Mouse (Mus musculus): Measurements from ENCODE around the gene Pskh1. TPM values are rescaled to one million over a fixed set of nuclear protein-coding genes. Genes with fewer than 3 reads are reported as not detected.

The Pskh1 gene
- polyA plus RNA-seq, 1 experiment from 2014 or later = 13.6 TPM

DNA sequence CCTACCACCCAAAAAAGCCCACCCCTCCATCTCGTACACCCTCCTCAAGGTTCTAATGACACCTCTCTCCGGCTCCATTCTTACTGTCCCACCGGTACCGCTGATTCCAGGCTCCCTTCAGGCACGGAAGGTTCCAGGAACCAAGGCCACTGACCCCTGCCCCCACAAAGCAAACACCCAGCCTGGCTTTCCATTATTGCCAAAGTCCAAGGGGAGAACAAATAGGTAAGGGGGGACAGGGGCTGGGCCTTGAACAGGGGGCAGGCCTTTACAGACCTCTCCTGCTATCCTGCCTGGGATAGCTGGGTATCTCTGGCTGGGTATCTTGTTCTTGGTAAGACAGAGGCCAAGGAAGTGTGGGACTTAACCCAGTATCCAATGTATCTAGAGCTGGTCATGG, 42.3 kb downstream of the Pskh1 start:
- peaks cover 3% of the 10 kb centered on the region for H3K4me1 ChIP-seq (ENCODE audit: control insufficient read depth, insufficient read depth, low read length)
- H3K9ac ChIP-seq (ENCODE audit: low read length) = no peak overlapping the region
- no peak overlapping the region for H3K27ac ChIP-seq (ENCODE audit: low read depth, low read length)
- ATAC-seq (ENCODE audit: low FRiP score) = no peak
- WGBS = 93% methylated on average over 5 of the region's 5 CpGs
- no peaks in the 10 kb centered on the region for H3K27me3 ChIP-seq (ENCODE audit: control insufficient read depth, insufficient read depth, low read length)
- no peaks in the 10 kb centered on the region for H3K9me3 ChIP-seq (ENCODE audit: control insufficient read depth, low read length)
- H3K36me3 ChIP-seq (ENCODE audit: control insufficient read depth, insufficient read depth, low read length) = no peaks in the 10 kb centered on the region
- no peak overlapping the region for H3K4me2 ChIP-seq
- no peak overlapping the region for H3K4me3 ChIP-seq (ENCODE audit: low read depth, low read length)
- no peak for DNase-seq (ENCODE audit: low spot score, missing footprints)

DNA sequence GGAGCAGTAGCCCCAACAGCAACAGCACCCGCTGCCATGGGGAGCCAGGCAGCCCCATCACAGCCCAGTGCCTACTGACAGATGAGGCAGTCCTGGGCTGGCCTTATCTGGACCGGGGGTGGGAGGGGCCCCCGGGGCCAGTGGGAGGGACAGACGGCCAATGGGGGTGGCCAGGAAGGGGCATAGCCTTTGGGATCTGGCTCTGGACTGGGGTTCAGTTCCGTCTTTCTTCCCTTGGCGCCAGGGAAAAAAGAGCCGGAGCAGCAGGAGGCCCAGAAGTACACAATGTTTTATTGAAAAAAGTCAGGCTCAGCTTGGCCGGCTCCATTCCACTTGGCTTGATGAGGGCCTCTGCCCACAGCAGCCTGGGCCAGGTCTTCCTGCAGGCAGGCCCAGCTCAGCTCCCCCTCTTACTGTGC, 43.1 kb downstream of the Pskh1 start, which contains the start of gene Lcat:
TSS of gene Lcat (minus strand) at position 62 of the 419 bp plus-strand sequence.
- Histone ChIP-seq H3K27me3 (ENCODE audit: control insufficient read depth, insufficient read depth, low read length) (no peaks in the 10 kb centered on the region), H3K9me3 (ENCODE audit: control insufficient read depth, low read length) (no peaks in the 10 kb centered on the region), H3K4me1 (ENCODE audit: control insufficient read depth, insufficient read depth, low read length) (no peaks in the 10 kb centered on the region), H3K36me3 (ENCODE audit: control insufficient read depth, insufficient read depth, low read length) (no peaks in the 10 kb centered on the region), H3K9ac (ENCODE audit: low read length) (no peak within 1 kb of the TSS), H3K27ac (ENCODE audit: low read depth, low read length) (no peak within 1 kb of the TSS), H3K4me3 (ENCODE audit: low read depth, low read length) (no peak within 1 kb of the TSS), H3K4me2 (no peak within 1 kb of the TSS)
- DNase-seq (ENCODE audit: low spot score, missing footprints) (peak; percentile 6), ATAC-seq (ENCODE audit: low FRiP score) (no peak)
- WGBS = 79% methylated on average over 8 of the region's 8 CpGs

DNA sequence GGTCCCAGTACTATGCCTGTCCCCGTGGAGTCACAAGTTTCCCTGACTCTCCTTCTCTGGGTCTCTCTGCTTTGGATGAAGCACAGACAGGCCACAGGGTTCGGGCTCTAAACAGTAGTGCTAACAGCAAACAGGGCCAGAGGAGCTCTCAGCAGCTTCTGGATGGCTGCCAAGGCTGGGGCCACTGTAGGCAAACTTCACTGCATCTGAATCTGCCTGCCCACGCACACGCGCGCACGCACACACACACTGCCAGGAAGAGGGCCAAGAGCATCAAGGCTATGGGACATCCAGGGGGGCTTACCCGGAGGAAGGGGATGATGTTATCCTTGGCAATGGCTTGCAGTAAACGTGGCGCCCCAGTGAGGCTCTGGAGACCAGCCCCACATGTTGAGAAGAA, 49.1 kb downstream of the Pskh1 start:
- Histone ChIP-seq H3K4me1 (ENCODE audit: control insufficient read depth, insufficient read depth, low read length) (no peaks in the 10 kb centered on the region), H3K4me2 (no peak overlapping the region), H3K36me3 (ENCODE audit: control insufficient read depth, insufficient read depth, low read length) (no peaks in the 10 kb centered on the region), H3K9me3 (ENCODE audit: control insufficient read depth, low read length) (no peaks in the 10 kb centered on the region), H3K27ac (ENCODE audit: low read depth, low read length) (no peak overlapping the region), H3K4me3 (ENCODE audit: low read depth, low read length) (no peak overlapping the region), H3K27me3 (ENCODE audit: control insufficient read depth, insufficient read depth, low read length) (no peaks in the 10 kb centered on the region), H3K9ac (ENCODE audit: low read length) (no peak overlapping the region)
- 91% methylated on average over 10 of the region's 10 CpGs for WGBS
- DNase-seq (ENCODE audit: low spot score, missing footprints) (peak; percentile 53), ATAC-seq (ENCODE audit: low FRiP score) (no peak)

DNA sequence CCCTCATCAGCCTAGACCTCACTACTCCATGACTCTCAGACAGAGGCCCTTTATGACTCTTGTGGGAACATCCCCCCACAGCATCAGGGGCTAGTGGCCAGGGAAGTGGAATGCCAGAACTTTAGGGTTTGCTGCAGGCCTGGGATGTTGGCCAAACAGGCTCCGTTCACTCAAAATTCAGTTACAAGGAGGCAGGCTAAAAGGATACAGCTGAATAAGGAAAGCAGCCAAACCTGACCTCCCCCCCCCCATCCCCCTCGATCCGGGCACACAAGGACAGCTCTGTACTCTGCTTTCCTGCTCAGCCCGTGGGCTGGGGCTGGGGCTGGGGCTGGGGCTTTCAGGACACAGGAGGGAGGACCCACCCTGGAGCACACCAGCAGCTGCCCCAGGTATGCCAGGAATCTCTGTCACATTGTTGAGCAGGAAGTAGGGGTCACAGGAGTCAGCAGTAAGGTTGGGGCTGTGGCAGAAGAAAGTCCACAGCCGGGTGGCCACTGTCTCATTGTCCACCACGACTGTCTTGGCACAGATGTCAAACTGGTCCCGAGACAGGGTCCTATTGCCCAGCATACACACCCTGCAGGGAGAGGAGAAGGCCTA, 50.9 kb downstream of the Pskh1 start:
- H3K36me3 ChIP-seq (ENCODE audit: control insufficient read depth, insufficient read depth, low read length) = no peaks in the 10 kb centered on the region
- 67% methylated on average over 7 of the region's 7 CpGs for WGBS

DNA sequence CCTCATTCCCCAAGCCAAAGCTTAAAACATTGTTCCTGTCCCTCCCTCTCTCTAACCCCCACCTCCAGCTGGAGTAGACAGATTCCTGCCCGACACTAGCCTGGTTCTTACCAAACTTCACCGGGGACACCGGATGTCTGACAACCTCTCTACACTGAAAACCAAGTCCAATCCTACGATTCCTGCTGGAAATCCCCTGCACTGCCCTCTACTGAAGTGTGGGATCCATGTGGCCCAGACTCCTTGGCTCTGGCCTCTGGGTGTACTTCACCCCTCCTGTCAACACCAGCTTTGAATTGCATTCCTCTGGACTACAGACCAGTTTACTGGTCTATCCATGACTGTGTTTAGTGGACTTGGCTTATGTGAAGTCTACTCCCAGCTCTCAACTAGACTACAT, 56.3 kb downstream of the Pskh1 start:
- Histone ChIP-seq H3K4me2 (no peak overlapping the region), H3K4me1 (ENCODE audit: control insufficient read depth, insufficient read depth, low read length) (no peaks in the 10 kb centered on the region), H3K9me3 (ENCODE audit: control insufficient read depth, low read length) (no peaks in the 10 kb centered on the region), H3K27ac (ENCODE audit: low read depth, low read length) (no peak overlapping the region), H3K4me3 (ENCODE audit: low read depth, low read length) (no peak overlapping the region), H3K9ac (ENCODE audit: low read length) (no peak overlapping the region), H3K27me3 (ENCODE audit: control insufficient read depth, insufficient read depth, low read length) (no peaks in the 10 kb centered on the region), H3K36me3 (ENCODE audit: control insufficient read depth, insufficient read depth, low read length) (no peaks in the 10 kb centered on the region)
- DNase-seq (ENCODE audit: low spot score, missing footprints) (no peak), ATAC-seq (ENCODE audit: low FRiP score) (no peak)
- 92% methylated on average over 4 of the region's 4 CpGs for WGBS

More for the DNA sequence above, 50.9 kb downstream of the Pskh1 start:
- no peaks in the 10 kb centered on the region for H3K27me3 ChIP-seq (ENCODE audit: control insufficient read depth, insufficient read depth, low read length)
- no peak overlapping the region for H3K4me2 ChIP-seq
- no peak overlapping the region for H3K9ac ChIP-seq (ENCODE audit: low read length)
- H3K4me3 ChIP-seq (ENCODE audit: low read depth, low read length) = no peak overlapping the region
- no peak overlapping the region for H3K27ac ChIP-seq (ENCODE audit: low read depth, low read length)
- no peaks in the 10 kb centered on the region for H3K4me1 ChIP-seq (ENCODE audit: control insufficient read depth, insufficient read depth, low read length)
- DNase-seq (ENCODE audit: low spot score, missing footprints) = peak; percentile 17
- no peak for ATAC-seq (ENCODE audit: low FRiP score)
- no peaks in the 10 kb centered on the region for H3K9me3 ChIP-seq (ENCODE audit: control insufficient read depth, low read length)

DNA sequence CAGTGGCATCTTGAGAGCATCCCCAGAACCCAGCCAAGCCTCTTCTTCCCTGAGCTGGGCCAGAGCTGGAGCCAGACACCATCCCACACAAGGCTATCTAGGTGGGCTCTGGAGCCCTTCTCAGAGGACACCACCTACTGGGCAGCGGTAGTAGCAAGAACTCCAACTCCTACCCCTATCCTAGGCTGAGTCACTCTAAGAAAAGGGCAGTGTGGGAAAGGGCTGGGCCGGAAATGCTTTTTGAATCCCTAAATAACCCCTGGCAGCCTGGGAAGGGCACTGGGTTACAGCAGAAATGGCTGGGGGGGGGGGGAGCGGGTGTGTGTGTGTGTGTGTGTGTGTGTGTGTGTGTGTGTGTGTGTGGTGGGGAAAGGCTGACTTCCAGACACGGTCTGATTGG, 57.6 kb downstream of the Pskh1 start:
- H3K9ac ChIP-seq (ENCODE audit: low read length) = no peak overlapping the region
- H3K27ac ChIP-seq (ENCODE audit: low read depth, low read length) = no peak overlapping the region
- DNase-seq (ENCODE audit: low spot score, missing footprints) (no peak), ATAC-seq (ENCODE audit: low FRiP score) (no peak)
- no peak overlapping the region for H3K4me3 ChIP-seq (ENCODE audit: low read depth, low read length)
- no peaks in the 10 kb centered on the region for H3K9me3 ChIP-seq (ENCODE audit: control insufficient read depth, low read length)
- 84% methylated on average over 3 of the region's 4 CpGs for WGBS
- no peak overlapping the region for H3K4me2 ChIP-seq
- no peaks in the 10 kb centered on the region for H3K36me3 ChIP-seq (ENCODE audit: control insufficient read depth, insufficient read depth, low read length)
- no peaks in the 10 kb centered on the region for H3K27me3 ChIP-seq (ENCODE audit: control insufficient read depth, insufficient read depth, low read length)
- H3K4me1 ChIP-seq (ENCODE audit: control insufficient read depth, insufficient read depth, low read length) = no peaks in the 10 kb centered on the region

DNA sequence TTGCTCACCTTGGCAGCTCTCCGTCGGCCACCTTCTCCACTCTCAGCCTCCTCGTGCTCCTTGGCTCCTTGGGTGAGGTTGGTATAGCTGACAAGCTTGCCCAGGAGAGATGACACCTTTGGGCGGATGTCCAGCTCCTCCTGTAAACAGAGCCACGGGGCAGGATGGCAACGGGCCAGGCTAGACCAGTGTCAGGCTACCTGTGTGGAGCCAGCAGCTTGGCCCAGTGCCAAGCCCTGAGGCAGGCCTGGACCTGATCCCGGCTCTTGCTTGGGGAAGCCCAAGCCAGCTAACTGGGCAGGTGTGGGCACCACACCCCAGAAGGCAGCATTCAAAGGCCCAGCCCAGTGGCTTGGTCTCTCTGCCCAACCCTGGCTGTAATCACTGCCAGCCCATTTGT, 59.1 kb downstream of the Pskh1 start:
- WGBS = 92% methylated on average over 7 of the region's 7 CpGs

DNA sequence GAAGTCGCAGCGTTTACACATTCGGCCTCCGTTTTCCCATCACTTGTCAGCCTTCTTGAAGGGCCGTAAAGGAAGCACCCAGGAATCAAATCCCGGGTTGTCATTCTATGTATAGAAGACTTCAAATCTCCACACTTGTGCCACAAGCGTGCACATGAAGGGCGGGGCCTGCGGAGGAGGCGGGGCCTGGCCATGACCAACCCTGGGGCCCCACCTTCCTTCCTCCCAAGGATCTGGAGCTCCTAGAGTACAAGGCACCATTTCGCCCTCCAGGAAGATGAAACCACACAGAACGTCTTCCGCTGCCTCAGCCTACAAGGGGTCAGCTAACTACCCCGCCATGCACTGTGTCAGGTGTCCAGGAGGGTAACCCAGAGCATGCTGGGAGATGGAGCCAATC, 60.9 kb downstream of the Pskh1 start:
- Histone ChIP-seq H3K4me2 (no peak overlapping the region), H3K27me3 (ENCODE audit: control insufficient read depth, insufficient read depth, low read length) (peaks cover 12% of the 10 kb centered on the region), H3K4me1 (ENCODE audit: control insufficient read depth, insufficient read depth, low read length) (peaks cover 2% of the 10 kb centered on the region), H3K4me3 (ENCODE audit: low read depth, low read length) (no peak overlapping the region), H3K9ac (ENCODE audit: low read length) (no peak overlapping the region), H3K9me3 (ENCODE audit: control insufficient read depth, low read length) (no peaks in the 10 kb centered on the region), H3K36me3 (ENCODE audit: control insufficient read depth, insufficient read depth, low read length) (no peaks in the 10 kb centered on the region), H3K27ac (ENCODE audit: low read depth, low read length) (no peak overlapping the region)
- ATAC-seq (ENCODE audit: low FRiP score) (no peak), DNase-seq (ENCODE audit: low spot score, missing footprints) (no peak)
- WGBS = 72% methylated on average over 14 of the region's 14 CpGs

More for the DNA sequence above, 59.1 kb downstream of the Pskh1 start:
- Histone ChIP-seq H3K4me1 (ENCODE audit: control insufficient read depth, insufficient read depth, low read length) (no peaks in the 10 kb centered on the region), H3K9me3 (ENCODE audit: control insufficient read depth, low read length) (no peaks in the 10 kb centered on the region), H3K27ac (ENCODE audit: low read depth, low read length) (no peak overlapping the region), H3K36me3 (ENCODE audit: control insufficient read depth, insufficient read depth, low read length) (no peaks in the 10 kb centered on the region), H3K9ac (ENCODE audit: low read length) (no peak overlapping the region), H3K4me2 (no peak overlapping the region), H3K27me3 (ENCODE audit: control insufficient read depth, insufficient read depth, low read length) (no peaks in the 10 kb centered on the region), H3K4me3 (ENCODE audit: low read depth, low read length) (no peak overlapping the region)
- no peak for DNase-seq (ENCODE audit: low spot score, missing footprints)
- no peak for ATAC-seq (ENCODE audit: low FRiP score)

DNA sequence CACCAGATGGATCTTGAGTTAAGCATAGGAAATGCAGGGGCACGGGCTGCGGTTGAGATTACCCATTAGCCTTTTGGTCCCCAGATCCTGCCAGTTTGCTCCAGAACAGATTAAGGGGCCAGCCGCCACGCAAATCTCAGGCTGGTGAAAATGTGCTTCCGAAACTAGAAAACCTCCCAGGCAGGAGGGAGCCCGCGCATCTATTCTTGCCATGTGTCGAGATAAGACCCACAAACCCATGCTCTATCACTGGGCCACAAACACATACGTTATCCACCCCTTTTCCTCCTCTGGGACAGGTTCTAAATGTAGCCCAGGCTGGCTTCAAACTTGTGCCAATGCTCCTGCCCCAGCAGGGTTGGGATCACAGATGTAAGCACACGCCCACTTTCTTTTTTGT, 61.3 kb downstream of the Pskh1 start:
- no peak overlapping the region for H3K27ac ChIP-seq (ENCODE audit: low read depth, low read length)
- WGBS = 88% methylated on average over 10 of the region's 10 CpGs
- no peak overlapping the region for H3K4me2 ChIP-seq
- H3K27me3 ChIP-seq (ENCODE audit: control insufficient read depth, insufficient read depth, low read length) = peaks cover 15% of the 10 kb centered on the region
- H3K9me3 ChIP-seq (ENCODE audit: control insufficient read depth, low read length) = no peaks in the 10 kb centered on the region
- H3K9ac ChIP-seq (ENCODE audit: low read length) = no peak overlapping the region
- DNase-seq (ENCODE audit: low spot score, missing footprints) = no peak
- ATAC-seq (ENCODE audit: low FRiP score) = no peak
- no peak overlapping the region for H3K4me3 ChIP-seq (ENCODE audit: low read depth, low read length)
- peaks cover 2% of the 10 kb centered on the region for H3K4me1 ChIP-seq (ENCODE audit: control insufficient read depth, insufficient read depth, low read length)
- no peaks in the 10 kb centered on the region for H3K36me3 ChIP-seq (ENCODE audit: control insufficient read depth, insufficient read depth, low read length)

Data from midbrain, embryonic 11.5 days (tissue).